Mouse (Mus musculus): ENCODE results near the gene Wdr13.

Wdr13 gene

DNA sequence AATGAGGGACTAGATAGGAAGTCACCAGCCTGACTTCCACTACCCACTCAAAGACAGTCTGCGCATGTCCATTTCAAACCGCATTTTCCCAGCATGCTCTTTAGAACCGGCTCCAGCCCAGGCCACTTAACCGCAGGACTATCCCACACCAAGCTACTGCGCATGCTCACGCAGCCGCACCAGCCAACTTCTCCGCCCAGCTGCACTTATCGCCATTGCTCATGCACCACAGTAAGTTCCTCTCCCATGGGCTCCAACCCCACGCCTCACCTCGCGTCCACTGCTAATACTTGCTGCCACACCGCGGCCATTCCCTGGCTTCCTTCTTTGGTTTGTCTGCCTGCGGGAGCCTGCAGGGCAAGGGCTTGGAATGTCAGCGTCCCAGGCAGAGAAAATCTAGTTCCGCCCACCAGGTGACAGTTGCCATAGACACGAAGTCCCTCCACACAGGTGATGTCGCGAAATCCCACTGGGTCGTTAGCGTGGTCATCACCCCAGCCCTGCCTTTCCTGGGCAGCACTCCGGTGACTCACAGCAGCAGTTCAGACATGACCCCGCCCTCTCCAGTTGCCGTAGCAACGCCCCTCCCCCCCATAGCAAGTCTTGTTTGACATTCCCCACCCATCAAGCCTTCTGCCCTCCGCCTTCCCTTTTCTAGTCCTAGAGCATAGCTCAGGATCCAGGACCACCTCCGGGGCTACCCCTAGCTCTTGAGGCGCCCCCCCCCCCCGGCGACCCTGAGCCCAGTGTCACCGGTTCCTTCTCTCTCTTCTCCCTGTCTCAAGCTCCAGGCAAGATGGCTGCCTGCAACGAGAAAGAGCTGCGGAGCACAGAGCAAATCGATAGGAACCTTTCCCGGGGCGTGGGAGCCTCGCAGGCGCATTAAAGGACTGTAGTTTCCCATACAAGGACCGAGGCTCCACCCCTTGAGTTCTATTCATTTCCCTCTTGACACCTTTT is at the start of gene Wdr13:
Wdr13 (minus strand) TSS at position 876 of the 960 bp plus-strand sequence.
- in situ Hi-C loops (cut with MboI, MseI) = no loop called here

DNA sequence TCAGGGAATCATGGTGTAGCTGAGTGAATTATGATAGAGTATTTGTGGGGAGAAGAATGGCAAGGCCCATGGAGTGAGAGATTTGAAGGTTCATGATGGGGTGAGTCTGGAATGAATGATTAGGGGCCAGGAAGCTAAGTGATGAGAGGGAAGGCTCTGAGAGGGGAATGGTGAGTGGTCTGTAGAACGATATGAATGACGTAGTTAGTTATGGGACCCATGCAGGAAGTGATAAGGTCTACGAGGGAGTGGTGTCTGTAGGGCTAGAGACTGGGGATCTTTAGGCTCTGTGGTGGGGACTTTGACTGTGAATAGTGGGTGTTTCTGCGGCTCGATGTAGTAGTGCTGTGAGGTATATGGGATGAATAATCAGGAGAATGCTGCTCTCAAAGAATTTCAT is 47.0 kb upstream of the Wdr13 start:
- in situ Hi-C loops (cut with MboI, MseI) = loop anchor here (5.0 kb wide), 1 partner anchor 73 kb away; the partner anchor contains the start of gene Ftsj1

DNA sequence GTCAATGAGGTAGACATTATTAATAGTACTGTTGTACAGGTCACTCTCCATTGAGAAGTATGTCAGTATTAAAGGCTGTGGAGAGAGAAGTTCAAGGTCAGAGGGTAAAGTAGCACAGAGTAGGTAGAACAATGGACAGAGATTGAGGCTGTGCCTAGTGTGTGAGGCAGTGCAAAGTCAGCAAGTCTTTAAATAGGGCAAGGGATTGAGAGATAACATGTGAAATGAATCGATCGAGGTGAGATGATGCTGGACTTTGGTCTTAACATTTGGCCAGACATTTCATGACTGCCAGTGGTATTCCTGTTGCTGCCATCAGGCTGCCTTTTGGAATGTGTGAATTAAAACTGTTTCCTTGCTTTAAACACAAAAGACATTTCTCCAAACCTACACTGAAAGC is 46.2 kb upstream of the Wdr13 start:
- in situ Hi-C loops (cut with MboI, MseI) = no loop called here

DNA sequence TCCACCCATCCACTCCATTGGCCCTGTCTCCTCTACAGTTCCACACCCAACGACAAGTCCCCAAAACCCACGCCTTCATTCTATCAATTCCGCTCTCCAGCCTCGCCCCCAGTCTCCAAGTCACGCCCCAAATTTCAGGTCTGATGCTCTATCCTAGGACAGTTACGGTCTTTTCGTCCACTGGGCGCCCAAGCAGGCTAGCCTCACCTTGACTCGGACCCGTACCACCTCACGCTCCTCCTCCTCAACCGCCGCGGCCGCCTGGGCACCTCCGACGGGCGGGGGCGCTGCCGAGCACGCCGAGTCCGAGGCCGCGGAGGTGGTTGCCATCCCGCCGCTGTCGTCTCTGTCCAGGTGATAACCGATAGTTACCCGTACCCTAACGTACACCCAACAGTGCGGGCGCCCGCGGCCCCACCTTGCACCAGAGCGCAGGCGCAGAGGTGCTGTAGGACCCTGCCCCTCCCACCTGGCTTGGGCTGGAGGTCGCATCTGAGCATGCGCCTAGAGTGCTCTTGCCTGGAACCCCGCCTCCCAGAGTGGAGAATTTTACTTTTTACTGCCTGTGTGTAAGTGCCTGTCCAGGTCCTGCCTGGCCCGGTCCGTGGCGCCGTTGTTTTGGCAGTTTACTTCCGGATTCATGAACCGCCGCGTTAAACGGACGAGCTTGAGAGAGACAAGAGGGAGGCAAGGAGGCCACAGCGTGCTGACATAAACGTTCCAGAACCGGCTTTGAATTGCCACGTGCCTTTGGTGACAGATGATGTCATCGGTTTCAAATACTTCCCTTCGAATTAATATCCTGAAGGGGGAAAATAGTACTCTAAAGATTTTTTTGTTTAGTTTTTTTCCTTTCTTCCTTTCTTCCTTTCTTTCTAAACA is 43.1 kb upstream of the Wdr13 start, which contains the start of gene Tbc1d25:
Tbc1d25 (minus strand) TSS at position 678 of the 882 bp plus-strand sequence.
- in situ Hi-C loops (cut with MboI, MseI) = no loop called here

DNA sequence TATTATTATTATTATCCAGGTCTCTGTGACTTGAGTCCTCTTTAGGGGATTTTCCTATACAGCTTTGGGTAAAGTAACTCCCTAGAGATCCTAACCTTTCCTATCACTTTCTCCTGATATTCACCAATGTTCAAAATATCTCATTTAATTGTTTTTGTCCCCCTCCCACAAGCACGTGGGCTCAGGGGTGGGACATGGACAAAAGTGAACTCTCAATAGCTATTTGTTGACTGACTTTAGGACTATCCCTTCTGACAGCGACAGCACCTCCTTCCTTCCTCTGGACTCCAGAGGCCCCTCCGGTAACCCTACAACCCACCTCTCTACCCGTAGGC is 42.4 kb upstream of the Wdr13 start:
- in situ Hi-C loops (cut with MboI, MseI) = no loop called here

DNA sequence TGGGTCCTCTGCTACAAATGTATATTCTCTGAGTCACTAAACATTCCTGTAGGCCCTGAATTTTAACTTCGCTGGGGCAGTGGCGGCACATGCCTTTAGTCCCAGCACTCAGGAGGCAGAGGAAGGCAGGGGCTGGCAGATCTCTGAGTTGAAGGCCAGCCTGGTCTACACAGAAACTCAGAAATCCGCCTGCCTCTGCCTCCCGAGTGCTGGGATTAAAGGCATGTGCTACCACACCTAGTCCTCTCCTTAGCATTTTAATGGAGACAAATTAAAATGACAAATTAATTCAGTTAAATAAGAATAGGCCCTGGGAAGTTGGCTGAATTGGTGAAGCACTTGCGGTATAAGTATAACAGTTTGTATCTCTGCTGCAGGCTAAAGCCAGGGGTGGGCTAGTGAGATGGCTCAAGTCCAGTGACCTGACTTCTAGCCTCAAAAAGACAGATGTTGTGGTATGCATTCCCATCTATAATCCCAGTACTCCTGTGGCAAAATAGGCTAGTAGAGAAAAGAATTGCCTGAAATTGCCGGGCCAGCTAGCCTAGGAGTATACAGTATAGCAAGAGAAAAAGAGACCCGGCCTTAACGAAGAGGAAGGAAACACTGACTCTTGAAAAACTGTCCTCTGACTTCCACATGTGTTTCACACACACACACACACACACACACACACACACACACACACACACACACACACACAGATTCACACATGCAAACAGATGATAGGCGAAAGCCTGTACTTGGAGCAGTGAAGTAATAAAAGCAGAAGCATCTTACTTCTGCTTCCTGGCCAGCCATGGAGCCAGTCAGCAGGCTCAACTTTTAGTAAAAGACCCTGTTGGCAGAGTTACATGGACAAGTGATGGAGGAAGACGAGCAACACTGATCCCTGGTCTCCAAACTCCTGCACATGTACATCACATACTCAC is 35.3 kb upstream of the Wdr13 start:
- in situ Hi-C loops (cut with MboI, MseI) = no loop called here

DNA sequence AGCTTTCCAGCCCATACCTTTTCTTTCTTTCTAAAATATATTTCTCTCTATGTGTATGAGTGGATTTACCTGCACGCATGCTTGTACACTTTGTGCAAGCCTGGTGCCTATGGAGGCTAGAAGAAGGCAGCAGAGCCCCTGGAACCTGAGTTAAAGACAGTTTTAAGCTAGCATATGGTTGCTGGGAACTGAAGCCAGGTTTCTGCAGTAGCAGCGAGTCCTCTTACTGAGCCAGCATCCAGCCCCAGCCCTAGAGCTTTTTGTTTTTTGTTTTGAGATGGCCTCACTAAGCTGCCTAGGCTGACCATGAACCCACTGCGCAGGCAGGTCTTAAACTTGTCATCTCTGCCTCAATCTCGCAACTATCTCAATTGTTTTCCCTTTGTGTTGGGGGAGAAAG is 31.8 kb upstream of the Wdr13 start:
- in situ Hi-C loops (cut with MboI, MseI) = no loop called here

DNA sequence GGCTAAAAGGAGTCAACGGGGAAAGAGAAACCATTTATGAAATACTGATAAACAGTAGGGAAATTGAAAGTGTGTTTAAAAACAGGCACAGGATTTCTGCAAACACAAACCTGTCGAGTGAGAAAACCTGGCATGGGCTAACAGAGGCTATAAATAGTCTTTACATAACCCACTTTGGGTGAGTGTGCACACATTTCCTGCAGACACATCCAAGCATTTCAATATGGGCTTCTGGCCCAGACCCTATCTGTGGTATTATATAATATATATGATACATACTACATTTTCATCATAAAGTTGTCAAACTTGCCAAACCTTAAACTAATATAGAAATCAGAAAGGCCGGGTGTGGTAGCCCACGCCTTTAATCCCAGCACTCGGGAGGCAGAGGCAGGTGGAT is 30.4 kb upstream of the Wdr13 start:
- in situ Hi-C loops (cut with MboI, MseI) = no loop called here

DNA sequence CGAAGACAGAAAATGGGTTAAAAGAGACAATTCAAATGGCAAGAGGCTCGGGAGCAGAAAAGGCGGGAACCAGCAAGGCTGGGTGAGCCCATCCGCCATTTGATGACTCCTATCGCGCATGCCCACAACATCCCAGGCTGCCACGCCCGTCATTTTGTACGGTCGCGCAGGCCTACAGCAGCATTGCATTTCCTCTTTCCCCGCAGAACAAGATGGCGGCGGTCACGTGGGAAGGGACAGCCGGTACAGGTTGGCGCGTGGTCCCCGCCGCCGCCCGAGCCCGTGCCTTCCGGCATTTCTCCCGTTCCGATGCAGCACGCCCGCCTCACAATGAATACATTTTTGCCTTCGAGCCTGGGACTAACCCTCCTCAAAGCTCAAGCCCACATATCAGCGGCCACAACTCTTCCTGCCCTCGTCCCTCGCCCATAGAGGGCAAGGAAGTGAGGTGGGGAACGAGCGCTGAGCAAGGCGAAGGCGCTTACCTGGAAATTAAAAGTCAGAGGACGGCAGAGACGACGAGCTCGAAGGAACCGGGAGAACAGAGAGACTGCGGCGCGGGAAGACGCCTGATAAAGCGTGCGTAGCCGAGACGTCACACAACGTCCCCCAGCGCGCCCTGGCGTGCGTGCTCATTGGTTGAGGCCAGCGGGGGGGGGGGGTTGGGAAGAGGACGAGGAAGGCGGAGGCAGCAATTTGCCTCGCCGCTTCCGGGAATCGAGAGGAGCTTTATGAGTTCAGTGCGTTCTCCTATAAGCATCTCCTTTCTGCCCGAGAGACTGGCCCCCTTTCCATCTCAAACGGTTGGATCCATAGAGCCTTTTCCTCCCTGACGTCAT is 12.7 kb upstream of the Wdr13 start, which contains the start of gene Rbm3:
Rbm3 (minus strand) TSS at position 728 of the 839 bp plus-strand sequence.
- in situ Hi-C loops (cut with MboI, MseI) = no loop called here

DNA sequence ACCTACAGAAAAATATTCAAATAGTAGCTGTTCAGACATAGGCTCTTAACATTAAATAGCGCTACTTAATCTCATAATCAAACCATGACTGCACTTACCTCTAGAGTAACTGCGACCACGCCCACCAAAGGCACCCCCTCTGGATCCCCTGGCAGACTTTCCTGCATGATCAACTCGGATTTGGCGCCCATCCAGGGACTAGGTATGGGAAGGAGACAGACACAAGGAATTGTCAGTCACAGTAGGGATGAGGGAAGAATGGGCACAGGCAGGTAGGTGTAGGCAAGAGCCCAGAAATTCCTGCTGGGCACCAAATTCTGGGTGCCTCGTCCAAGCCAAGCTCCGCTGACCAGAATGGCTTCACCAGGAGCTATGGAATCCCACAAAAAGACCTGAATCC is 11.1 kb upstream of the Wdr13 start:
- in situ Hi-C loops (cut with MboI, MseI) = no loop called here

DNA sequence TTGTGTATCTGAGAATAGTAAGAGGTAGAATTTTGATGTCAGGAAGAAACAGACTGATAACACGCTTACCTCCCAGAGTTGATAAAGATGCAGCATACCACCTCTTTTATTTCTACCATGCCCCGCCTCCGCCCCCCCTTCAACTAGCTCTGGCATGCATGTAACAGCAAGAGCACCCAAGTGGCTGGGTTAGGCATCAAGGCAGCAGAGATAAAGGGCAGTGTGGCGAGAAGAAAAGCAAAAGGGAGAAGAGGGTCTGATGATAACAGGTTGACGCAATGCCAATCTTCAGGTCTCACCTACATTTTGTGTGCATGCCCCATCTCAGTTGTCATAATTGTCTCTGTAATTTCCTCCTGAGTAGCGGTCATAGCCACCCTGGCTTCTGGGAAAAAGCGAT is 10.3 kb upstream of the Wdr13 start:
- in situ Hi-C loops (cut with MboI, MseI) = no loop called here

DNA sequence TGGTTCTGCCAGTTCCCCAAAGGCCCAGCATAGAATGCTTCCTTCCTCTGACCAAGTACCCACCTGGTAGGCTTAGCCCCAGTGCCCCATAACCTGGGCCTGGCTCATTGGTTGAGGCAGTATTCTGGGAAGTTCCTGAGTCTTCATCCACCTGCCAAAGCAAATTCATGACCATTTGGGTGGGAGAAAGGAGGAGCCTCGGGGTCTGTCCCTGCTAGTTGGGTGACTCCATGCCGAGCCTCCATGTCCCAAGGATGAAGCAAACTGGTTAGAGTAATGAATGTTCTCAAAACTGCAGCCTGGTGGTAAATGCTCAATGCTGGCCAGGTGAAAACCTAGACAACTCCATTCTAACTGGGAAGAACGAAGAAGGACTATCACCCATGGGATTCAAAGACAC is 8.4 kb upstream of the Wdr13 start:
- in situ Hi-C loops (cut with MboI, MseI) = no loop called here

DNA sequence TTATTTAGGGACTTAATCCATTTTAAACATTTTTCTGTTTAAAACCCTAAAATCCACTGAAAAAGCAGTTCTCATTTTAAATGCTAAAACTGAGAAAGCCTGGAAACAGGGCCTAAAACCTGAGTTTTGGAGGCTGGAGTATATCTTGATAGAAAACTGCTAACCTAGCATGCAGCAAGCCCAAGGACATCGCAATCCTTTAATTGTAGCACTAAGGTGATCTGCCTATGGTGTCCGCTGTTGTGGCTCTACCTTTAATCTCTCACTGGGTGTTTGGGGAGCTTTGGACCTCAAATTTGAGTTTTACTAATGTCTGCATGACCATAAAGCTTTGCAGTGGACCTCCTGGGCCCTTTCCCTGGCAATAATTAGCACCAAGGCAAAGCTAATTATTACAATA is 7.8 kb upstream of the Wdr13 start:
- in situ Hi-C loops (cut with MboI, MseI) = no loop called here

DNA sequence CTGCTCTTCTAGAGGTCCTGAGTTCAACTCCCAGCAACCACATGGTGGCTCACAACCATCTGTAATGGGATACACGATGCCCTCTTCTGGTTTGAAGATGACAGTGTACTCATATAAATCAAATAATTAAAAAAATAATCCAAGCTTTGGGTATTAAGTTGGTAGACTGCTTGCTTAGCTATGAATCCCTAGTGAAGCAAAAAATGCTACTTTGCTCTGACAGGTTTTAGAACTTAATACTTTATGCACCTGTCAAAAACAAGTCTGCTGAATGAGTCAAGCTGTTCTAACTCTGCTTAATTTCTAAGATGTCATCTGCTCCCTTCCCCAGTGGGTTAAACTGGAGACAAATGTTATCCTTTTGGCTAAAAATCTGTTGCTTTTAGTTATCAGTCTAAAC is 6.8 kb upstream of the Wdr13 start:
- in situ Hi-C loops (cut with MboI, MseI) = no loop called here

DNA sequence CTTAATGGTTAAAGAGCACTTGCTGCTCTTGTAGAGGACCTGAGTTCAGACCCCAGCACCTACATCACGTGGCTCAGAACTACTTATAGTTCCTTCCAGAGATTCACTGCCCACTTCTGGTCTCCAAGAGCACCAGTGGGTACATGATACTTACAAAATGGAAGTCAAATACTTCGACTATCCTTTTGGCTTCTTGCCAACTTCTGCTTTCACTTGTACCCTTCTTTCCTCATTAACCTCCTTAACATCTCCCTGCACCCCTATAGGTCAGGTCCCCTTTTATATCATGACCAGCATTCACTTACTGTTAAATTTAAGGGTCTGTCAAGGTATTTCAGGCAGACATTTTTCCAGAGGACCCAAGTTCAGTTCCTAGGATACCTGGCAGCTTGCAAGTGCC is 3.2 kb upstream of the Wdr13 start:
- in situ Hi-C loops (cut with MboI, MseI) = no loop called here

DNA sequence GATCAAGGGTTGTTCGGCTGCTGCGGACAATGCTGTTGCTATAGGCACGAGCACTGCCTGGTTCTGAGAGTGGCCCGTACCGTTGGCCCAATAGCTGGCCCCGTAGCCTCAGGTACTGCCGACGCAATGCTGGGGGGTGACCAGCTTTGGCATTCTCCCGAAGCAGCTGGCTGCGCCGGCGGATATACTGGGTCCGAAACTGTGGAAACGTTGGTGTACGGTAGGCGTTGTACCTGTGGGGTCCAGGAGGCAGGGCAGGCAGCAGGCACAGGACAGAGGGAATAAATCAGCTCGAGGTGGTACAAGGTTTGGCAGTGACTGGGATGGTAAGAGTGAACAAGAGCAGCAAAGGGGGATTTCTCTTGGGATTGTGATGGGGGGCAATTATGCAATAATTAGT is 1.3 kb downstream of the Wdr13 start:
- in situ Hi-C loops (cut with MboI, MseI) = no loop called here

DNA sequence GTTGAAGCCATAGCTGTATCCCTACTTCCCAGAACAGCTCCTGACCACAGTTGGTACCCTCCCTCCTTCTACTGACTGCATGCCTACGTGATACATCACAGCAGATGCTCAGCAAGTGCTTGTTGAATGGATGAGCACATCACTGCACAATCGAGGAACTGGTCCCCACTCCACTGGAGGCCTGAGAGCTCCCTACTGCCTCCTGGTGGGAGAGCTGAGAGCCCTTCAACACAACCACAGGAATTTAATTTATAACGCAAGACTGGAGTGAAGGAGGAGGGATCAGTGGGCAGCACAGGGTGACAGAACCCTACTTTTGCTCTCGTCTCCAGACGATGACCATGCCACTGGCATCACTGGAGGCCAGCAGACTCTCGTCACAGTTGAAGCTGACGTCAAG is 7.5 kb downstream of the Wdr13 start:
- in situ Hi-C loops (cut with MboI, MseI) = no loop called here

DNA sequence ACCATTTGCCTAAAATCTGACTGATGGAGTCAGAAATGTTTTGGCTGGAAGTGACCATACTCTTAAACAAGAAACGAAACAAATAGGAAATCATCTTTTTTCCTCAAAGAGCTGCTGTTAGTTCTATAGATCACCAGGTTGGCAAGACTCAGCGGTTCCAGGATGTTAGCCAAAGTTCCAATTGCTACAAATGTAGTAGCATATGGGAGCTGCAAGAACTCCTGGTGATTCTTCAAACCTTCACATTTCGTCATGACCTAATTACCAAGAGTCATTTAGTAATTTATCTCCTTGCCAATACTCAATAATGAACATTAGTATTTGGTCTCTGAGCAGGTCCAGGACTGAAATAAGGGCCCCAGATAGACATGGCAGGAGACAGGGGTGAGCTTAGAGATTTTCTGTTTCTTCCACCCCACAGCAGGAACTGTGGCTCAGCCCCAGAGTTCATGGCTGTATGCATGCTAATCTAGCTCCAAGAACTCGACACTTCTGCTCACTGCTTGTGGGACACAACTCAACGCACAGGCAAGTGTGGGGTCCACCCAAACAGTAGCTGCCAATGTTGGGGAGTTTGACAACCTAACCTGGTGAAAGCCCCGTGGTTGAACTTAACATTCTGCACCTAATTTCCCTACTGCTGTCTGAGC is 8.7 kb downstream of the Wdr13 start:
- in situ Hi-C loops (cut with MboI, MseI) = no loop called here

DNA sequence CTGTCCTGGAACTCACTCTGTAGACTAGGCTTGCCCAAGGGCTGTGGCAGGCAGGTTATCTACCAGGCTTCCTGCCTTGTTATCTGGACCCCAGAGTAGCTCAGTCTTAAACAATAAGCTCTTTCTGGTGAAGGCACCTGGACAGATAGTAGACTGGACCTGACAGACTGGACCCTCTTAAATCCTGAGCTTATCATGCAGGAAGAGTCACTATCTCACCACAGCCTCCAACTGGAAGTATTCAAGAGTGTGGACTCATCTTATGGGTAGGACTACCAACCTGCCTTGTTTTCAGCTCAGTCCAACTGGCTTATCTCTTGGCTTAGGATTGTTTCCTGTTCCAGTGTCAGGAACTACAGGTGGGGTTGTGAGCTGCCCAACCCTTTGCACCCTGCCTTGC is 15.4 kb downstream of the Wdr13 start:
- in situ Hi-C loops (cut with MboI, MseI) = no loop called here

DNA sequence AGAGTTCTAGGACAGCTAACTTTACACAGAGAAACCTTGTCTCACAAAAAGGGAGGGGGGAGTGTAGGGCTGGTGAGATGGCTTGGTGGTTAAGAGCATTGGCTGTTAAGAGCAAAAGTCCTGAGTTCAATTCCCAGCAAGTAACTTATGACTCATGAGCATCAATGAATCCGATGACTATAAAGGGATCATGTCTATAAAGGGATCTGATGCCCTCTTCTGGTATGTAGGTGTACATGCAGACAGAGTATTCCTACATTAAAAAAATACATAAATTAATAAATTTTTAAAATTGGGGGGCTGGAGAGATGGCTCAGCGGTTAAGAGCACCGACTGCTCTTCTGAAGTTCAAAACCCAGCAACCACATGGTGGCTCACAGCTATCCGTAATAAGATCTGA is 17.4 kb downstream of the Wdr13 start:
- in situ Hi-C loops (cut with MboI, MseI) = no loop called here
